Mouse (Mus musculus): ENCODE data around the gene Dlx5. TPM values are rescaled to one million over a fixed set of nuclear protein-coding genes. Genes with fewer than 3 reads are reported as not detected.

The Dlx5 gene
- total RNA-seq (2012; rRNA removed): not detected in 2 replicates
- polyA plus RNA-seq (2012; ENCODE audit: insufficient read depth in 1 of 2, insufficient read length in 2 of 2, low read depth in 1 of 2, low replicate concordance in 2 of 2, missing spikeins in 1 of 2): not detected

- Histone ChIP-seq H3K9ac (ENCODE audit: control insufficient read depth, low read depth, low read length, poor library complexity, severe bottlenecking) (no peak within 1 kb of the TSS), H3K27ac (ENCODE audit: control insufficient read depth, low read depth, low read length) (no peak within 1 kb of the TSS), H3K27me3 (ENCODE audit: control insufficient read depth in 1 of 2, insufficient read depth in 2 of 2, low read length in 2 of 2) (no peaks in the 10 kb centered on the region), H3K9me3 (replicated peaks; ENCODE audit: insufficient read depth, low read length) (no peaks in the 10 kb centered on the region), H3K4me1 (ENCODE audit: control insufficient read depth in 1 of 2, insufficient read depth in 2 of 2, low read length in 2 of 2) (no peaks in the 10 kb centered on the region), H3K79me2 (ENCODE audit: control insufficient read depth, insufficient read depth, low read length, poor library complexity) (no peaks in the 10 kb centered on the region), H3K4me3 (ENCODE audit: control insufficient read depth in 1 of 2, insufficient read depth in 1 of 2, low read depth in 2 of 2, low read length in 2 of 2) (no peak within 1 kb of the TSS), H3K36me3 (ENCODE audit: control insufficient read depth in 1 of 2, insufficient read depth in 2 of 2, low read length in 2 of 2) (no peaks in the 10 kb centered on the region)
- TF ChIP-seq POLR2A (IDR thresholded peaks at IDR 0.05; ENCODE audit: control insufficient read depth in 1 of 2, insufficient read depth in 1 of 2, low read depth in 1 of 2, low read length in 2 of 2, poor library complexity in 1 of 2) (no peak), POLR2AphosphoS2 (IDR thresholded peaks at IDR 0.05; ENCODE audit: low read length) (no peak), NRF1 (IDR thresholded peaks at IDR 0.05; ENCODE audit: insufficient read depth, low read depth, low read length, poor library complexity, severe bottlenecking) (no peak), MAZ (IDR thresholded peaks at IDR 0.05; ENCODE audit: low read depth, low read length) (no peak)
- no peak for DNase-seq (ENCODE audit: low read depth, low spot score)
Measured at GRCm38 (mm10) chr6:6881638-6882190, at the start of gene Dlx5. Gene Dlx5, minus strand, starts transcription at chr6:6882085.

- H3K27me3 ChIP-seq (ENCODE audit: control insufficient read depth in 1 of 2, insufficient read depth in 2 of 2, low read length in 2 of 2): peaks cover 3% of the 10 kb centered on the region in 2 experiments
- H3K79me2 ChIP-seq (ENCODE audit: control insufficient read depth, insufficient read depth, low read length, poor library complexity): no peaks in the 10 kb centered on the region
- no peak overlapping the region for H3K4me3 ChIP-seq (ENCODE audit: control insufficient read depth in 1 of 2, insufficient read depth in 1 of 2, low read depth in 2 of 2, low read length in 2 of 2)
- H3K36me3 ChIP-seq (ENCODE audit: control insufficient read depth in 1 of 2, insufficient read depth in 2 of 2, low read length in 2 of 2): no peaks in the 10 kb centered on the region
- H3K9me3 ChIP-seq (replicated peaks; ENCODE audit: insufficient read depth, low read length): no peaks in the 10 kb centered on the region
- no peak overlapping the region for H3K9ac ChIP-seq (ENCODE audit: control insufficient read depth, low read depth, low read length, poor library complexity, severe bottlenecking)
- DNase-seq (ENCODE audit: low read depth, low spot score): no peak
- H3K27ac ChIP-seq (ENCODE audit: control insufficient read depth, low read depth, low read length): no peak overlapping the region
- TF ChIP-seq RCOR1 (IDR thresholded peaks at IDR 0.05; ENCODE audit: low read depth, low read length) (no peak), MYB (IDR thresholded peaks at IDR 0.05; ENCODE audit: low read depth, low read length) (no peak), MAX (IDR thresholded peaks at IDR 0.05; ENCODE audit: low read length) (no peak), POLR2AphosphoS5 (IDR thresholded peaks at IDR 0.05; ENCODE audit: borderline replicate concordance, low read depth, low read length) (no peak), NELFE (IDR thresholded peaks at IDR 0.05; ENCODE audit: low read depth, low read length) (no peak), GABPA (IDR thresholded peaks at IDR 0.05; ENCODE audit: low read depth, low read length) (no peak), MYC (IDR thresholded peaks at IDR 0.05; ENCODE audit: low read depth, low read length) (no peak), USF2 (IDR thresholded peaks at IDR 0.05; ENCODE audit: borderline replicate concordance in 1 of 2, insufficient read depth in 1 of 2, low read depth in 1 of 2, low read length in 2 of 2) (no peak), UBTF (IDR thresholded peaks at IDR 0.05; ENCODE audit: borderline replicate concordance, insufficient read depth, low read depth, low read length) (no peak)
- no peaks in the 10 kb centered on the region for H3K4me1 ChIP-seq (ENCODE audit: control insufficient read depth in 1 of 2, insufficient read depth in 2 of 2, low read length in 2 of 2)
Measured at GRCm38 (mm10) chr6:6931507-6931906, 49.6 kb upstream of the Dlx5 start.

- Histone ChIP-seq H3K36me3 (ENCODE audit: control insufficient read depth in 1 of 2, insufficient read depth in 2 of 2, low read length in 2 of 2) (no peaks in the 10 kb centered on the region), H3K9ac (ENCODE audit: control insufficient read depth, low read depth, low read length, poor library complexity, severe bottlenecking) (no peak overlapping the region), H3K4me1 (ENCODE audit: control insufficient read depth in 1 of 2, insufficient read depth in 2 of 2, low read length in 2 of 2) (no peaks in the 10 kb centered on the region), H3K27me3 (ENCODE audit: control insufficient read depth in 1 of 2, insufficient read depth in 2 of 2, low read length in 2 of 2) (peaks cover 3% of the 10 kb centered on the region in 2 experiments), H3K4me3 (ENCODE audit: control insufficient read depth in 1 of 2, insufficient read depth in 1 of 2, low read depth in 2 of 2, low read length in 2 of 2) (no peak overlapping the region), H3K79me2 (ENCODE audit: control insufficient read depth, insufficient read depth, low read length, poor library complexity) (no peaks in the 10 kb centered on the region), H3K9me3 (replicated peaks; ENCODE audit: insufficient read depth, low read length) (no peaks in the 10 kb centered on the region), H3K27ac (ENCODE audit: control insufficient read depth, low read depth, low read length) (no peak overlapping the region)
- DNase-seq (ENCODE audit: low read depth, low spot score): no peak
- TF ChIP-seq SIN3A (IDR thresholded peaks at IDR 0.05; ENCODE audit: low read length) (no peak), GATA1 (IDR thresholded peaks at IDR 0.05; ENCODE audit: low read depth, low read length) (no peak), ZMIZ1 (IDR thresholded peaks at IDR 0.05; ENCODE audit: low read depth, low read length) (no peak), USF2 (IDR thresholded peaks at IDR 0.05; ENCODE audit: borderline replicate concordance in 1 of 2, insufficient read depth in 1 of 2, low read depth in 1 of 2, low read length in 2 of 2) (no peak), CHD2 (IDR thresholded peaks at IDR 0.05; ENCODE audit: low read length) (no peak), BHLHE40 (IDR thresholded peaks at IDR 0.05; ENCODE audit: borderline replicate concordance, low read depth, low read length) (no peak), KAT2A (conservative IDR thresholded peaks at IDR 0.05; ENCODE audit: low read depth, low read length) (no peak), POLR2A (IDR thresholded peaks at IDR 0.05; ENCODE audit: control insufficient read depth in 1 of 2, insufficient read depth in 1 of 2, low read depth in 1 of 2, low read length in 2 of 2, poor library complexity in 1 of 2) (no peak), TCF12 (IDR thresholded peaks at IDR 0.05; ENCODE audit: low read depth, low read length) (no peak), EP300 (IDR thresholded peaks at IDR 0.05; ENCODE audit: low read depth in 1 of 2, low read length in 2 of 2) (no peak), POLR2AphosphoS2 (IDR thresholded peaks at IDR 0.05; ENCODE audit: low read length) (no peak), RAD21 (IDR thresholded peaks at IDR 0.05; ENCODE audit: low read depth, low read length) (no peak), POLR2AphosphoS5 (IDR thresholded peaks at IDR 0.05; ENCODE audit: borderline replicate concordance, low read depth, low read length) (no peak), E2F4 (IDR thresholded peaks at IDR 0.05; ENCODE audit: borderline replicate concordance, low read depth, low read length) (no peak), MAFK (IDR thresholded peaks at IDR 0.05; ENCODE audit: borderline replicate concordance, low read depth, low read length) (no peak), MYB (IDR thresholded peaks at IDR 0.05; ENCODE audit: low read depth, low read length) (no peak)
Measured at GRCm38 (mm10) chr6:6930831-6931230, 48.9 kb upstream of the Dlx5 start.

All from MEL (cell line).